Mouse (Mus musculus) small intestine, adult 2 months (tissue): ENCODE measurements around the gene Lcp2. TPM values are rescaled to one million over a fixed set of nuclear protein-coding genes. Genes with fewer than 3 reads are reported as not detected.

ENCODE experiments used
- H3K27ac ChIP-seq: fragments of 200-500 bp; 2 replicates; pipeline ENCODE4 v1.5.1; 2012; ENCODE audit warnings: low read depth, low read length, control low read depth, inconsistent platforms; ENCODE audit not compliant: insufficient read depth
- H3K27me3 ChIP-seq: fragments of 200-500 bp; 2 replicates; pipeline ENCODE4 v1.6.1; 2012; ENCODE audit warnings: mild to moderate bottlenecking, moderate library complexity, low read length, inconsistent platforms; ENCODE audit not compliant: control insufficient read depth, insufficient read depth
- H3K36me3 ChIP-seq: fragments of 200-500 bp; 2 replicates; pipeline ENCODE4 v1.6.1; 2012; ENCODE audit warnings: mild to moderate bottlenecking, low read length, control low read depth, inconsistent platforms; ENCODE audit not compliant: control insufficient read depth, insufficient read depth
- H3K4me1 ChIP-seq: fragments of 200-500 bp; 2 replicates; pipeline ENCODE4 v1.6.1; 2012; ENCODE audit warnings: low read length, inconsistent platforms, mixed read lengths; ENCODE audit not compliant: control insufficient read depth, insufficient read depth, insufficient read length
- H3K4me3 ChIP-seq: fragments of 200-500 bp; 2 replicates; pipeline ENCODE4 v1.5.1; 2012; ENCODE audit warnings: low read depth, mild to moderate bottlenecking, control low read depth, inconsistent platforms, low read length, moderate library complexity
- CTCF ChIP-seq: fragments of 200-500 bp; IDR thresholded peaks from 2 replicates; pipeline ENCODE4 v1.5.1; 2012; ENCODE audit warnings: low read depth, mild to moderate bottlenecking, control low read depth, inconsistent platforms, low read length, moderate library complexity, mixed read lengths; ENCODE audit not compliant: insufficient replicate concordance, insufficient read length; ENCODE audit errors: extremely low read depth
- POLR2A ChIP-seq: fragments of 200-500 bp; IDR thresholded peaks from 2 replicates; pipeline ENCODE4 v1.6.1; 2012; ENCODE audit warnings: low read depth, mild to moderate bottlenecking, control low read depth, inconsistent platforms, low read length, moderate library complexity
- WGBS: fragments of 180-500 bp; shearing (Covaris S2); methylation state at CpG from one replicate; pipeline ENCODE4 v1.1.7; 2018; 5-methylcytosine and 5-hydroxymethylcytosine counted together
- polyA plus RNA-seq: library from polyadenylated mRNA; depleted of rRNA; stranded (reverse); fragments of >200 nt; gene quantifications from 2 replicates; pipeline ENCODE4 v1.2.3, GENCODE M21; 2012

Lcp2 gene
- polyA plus RNA-seq, 1 experiment: 4.0 TPM

DNA sequence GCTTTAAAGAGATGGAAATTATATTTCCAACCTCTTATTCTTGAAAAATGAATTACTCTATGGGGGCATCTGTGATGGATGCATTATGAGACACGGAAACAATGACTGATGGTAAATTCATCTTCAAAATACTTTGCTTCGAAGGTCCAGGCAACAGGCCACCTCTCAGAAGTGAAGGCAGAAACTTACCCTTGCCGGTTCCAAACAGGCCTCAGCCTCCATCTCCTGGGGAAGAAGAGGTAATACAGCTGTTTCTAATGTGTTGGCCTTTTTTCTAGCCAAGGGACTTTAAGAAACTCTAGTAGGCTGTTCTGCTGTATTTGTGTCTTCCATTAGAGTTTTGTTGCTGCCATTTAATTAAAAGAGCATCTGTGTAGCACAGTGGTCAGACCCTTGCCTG lies 40.3 kb downstream of the Lcp2 start:
- 0 out of 2 replicates have a peak, but pooled peaks cover 2% of the 10 kb centered on the region for H3K36me3 ChIP-seq
- TF ChIP-seq CTCF (no peak), POLR2A (no peak)
- H3K4me1 ChIP-seq: no peaks in the 10 kb centered on the region
- no peaks in the 10 kb centered on the region for H3K27me3 ChIP-seq
- WGBS: 71% methylated on average over 3 of the region's 3 CpGs
- H3K4me3 ChIP-seq: no peak overlapping the region
- H3K27ac ChIP-seq: no peak overlapping the region

DNA sequence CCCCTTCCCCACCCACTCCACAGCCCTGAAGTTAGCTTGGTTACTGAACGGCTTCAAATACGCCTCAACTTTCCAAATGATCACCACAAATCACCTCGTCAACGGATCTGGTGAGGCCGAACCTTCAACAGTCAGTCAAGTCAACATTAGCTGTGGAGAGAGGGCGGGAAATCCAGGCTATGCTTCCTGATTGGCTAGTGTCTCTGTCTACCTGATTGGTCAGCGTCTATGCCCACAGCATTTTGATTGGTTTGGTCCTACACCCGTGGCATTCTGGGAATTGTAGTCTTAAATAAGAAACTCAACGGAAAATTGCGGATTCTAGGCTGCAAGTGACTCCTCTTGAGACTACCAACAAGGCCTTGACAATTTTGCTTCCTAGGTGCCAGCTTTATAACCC lies 51.7 kb downstream of the Lcp2 start, which contains the start of gene 4930469K13Rik:
Gene 4930469K13Rik, minus strand, starts transcription at position 133 of the 400 bp plus-strand sequence.
- no peaks in the 10 kb centered on the region for H3K4me1 ChIP-seq
- no peak within 1 kb of the TSS for H3K27ac ChIP-seq
- no peaks in the 10 kb centered on the region for H3K27me3 ChIP-seq
- WGBS: 83% methylated on average over 10 of the region's 10 CpGs
- H3K4me3 ChIP-seq: no peak within 1 kb of the TSS
- H3K36me3 ChIP-seq: no peaks in the 10 kb centered on the region
- TF ChIP-seq POLR2A (no peak), CTCF (no peak)

DNA sequence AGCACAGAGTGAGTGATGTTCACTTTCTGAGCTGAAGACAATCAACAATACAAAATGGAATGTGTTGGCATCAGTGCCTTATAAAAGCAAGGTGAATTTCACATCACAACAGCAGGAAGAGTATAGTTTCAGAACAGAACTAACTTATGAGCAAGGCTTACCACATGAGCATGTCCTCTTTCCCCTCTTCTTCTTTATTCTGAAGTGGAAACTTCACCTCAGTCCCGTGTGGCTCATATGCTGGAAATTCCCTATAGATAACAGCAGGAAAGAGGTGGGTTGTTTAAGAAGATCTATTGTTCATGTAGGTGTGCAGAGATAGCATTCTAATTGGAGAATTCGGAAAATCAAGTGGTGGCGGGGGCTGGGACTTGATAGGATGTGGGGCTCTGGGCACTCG lies 55.1 kb downstream of the Lcp2 start:
- no peak overlapping the region for H3K4me3 ChIP-seq
- 71% methylated on average over 4 of the region's 4 CpGs for WGBS
- no peak overlapping the region for H3K27ac ChIP-seq
- H3K4me1 ChIP-seq: no peaks in the 10 kb centered on the region
- H3K36me3 ChIP-seq: no peaks in the 10 kb centered on the region
- H3K27me3 ChIP-seq: no peaks in the 10 kb centered on the region
- TF ChIP-seq POLR2A: no peak

DNA sequence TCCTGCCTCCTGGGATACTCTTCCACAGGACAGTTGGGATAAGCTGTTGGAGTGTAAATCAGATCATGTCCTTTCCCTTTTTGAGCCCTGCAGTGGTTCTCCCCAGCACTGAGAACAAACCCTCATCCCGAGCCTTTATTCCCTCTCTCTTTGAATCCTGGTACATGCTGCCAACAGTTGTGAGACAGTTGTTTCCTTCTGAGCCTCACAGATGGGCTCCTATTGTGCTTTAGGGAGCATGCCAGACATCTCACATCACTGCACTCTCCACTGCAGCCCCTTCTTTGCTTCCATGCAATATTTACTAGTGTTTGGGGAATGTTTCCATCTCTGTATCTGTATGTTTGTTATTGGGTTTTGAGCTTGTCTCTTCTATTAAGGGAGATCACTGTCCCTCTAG lies 58.2 kb downstream of the Lcp2 start:
- no peaks in the 10 kb centered on the region for H3K36me3 ChIP-seq
- no peaks in the 10 kb centered on the region for H3K27me3 ChIP-seq
- H3K4me1 ChIP-seq: no peaks in the 10 kb centered on the region
- H3K27ac ChIP-seq: no peak overlapping the region
- 62% methylated on average over 1 of the region's 1 CpGs for WGBS
- no peak overlapping the region for H3K4me3 ChIP-seq
- no peak for TF ChIP-seq CTCF
- no peak for TF ChIP-seq POLR2A

DNA sequence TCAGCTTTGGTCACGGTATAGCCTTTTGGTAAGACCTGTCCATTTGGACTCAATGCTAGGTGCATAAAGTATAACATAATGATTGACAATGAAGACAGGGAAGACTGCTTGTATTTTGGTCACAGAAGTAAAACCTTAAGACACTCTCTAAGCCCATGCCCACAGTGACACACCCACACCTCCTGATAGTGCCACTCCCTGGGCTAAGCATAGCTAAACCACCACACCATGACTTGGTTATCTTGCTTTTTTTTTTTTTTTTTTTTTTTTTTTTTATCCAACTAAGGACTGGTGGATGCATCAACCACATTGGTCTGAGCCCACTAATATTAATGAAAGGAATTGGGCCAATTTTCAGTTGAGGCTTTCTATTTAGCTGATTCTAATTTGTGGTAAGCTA lies 62.5 kb downstream of the Lcp2 start:
- 87% methylated on average over 1 of the region's 1 CpGs for WGBS

DNA sequence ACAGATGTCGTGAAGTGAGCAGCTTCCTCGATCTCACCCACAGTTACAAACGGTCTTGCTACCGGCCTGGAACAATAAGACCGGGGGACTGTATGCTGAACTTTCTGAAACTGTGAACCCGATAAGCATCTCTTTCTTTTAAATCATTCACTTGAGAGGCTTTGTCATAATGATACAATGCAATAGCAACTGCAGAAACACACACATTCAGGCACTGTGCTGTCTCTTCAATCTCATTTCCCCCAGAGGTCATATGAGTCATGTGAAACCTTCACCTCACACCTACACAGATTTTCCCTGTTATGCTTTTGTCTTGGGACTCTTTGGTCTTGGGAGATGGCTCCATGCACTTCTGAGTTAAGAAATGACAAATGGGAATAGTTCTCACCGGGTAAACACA lies 65.2 kb downstream of the Lcp2 start:
- no peak for TF ChIP-seq CTCF
- no peak for TF ChIP-seq POLR2A
- H3K36me3 ChIP-seq: no peaks in the 10 kb centered on the region
- WGBS: 82% methylated on average over 7 of the region's 7 CpGs
- no peak overlapping the region for H3K4me3 ChIP-seq
- H3K4me1 ChIP-seq: no peaks in the 10 kb centered on the region
- no peak overlapping the region for H3K27ac ChIP-seq
- H3K27me3 ChIP-seq: no peaks in the 10 kb centered on the region

More for the DNA sequence above, 62.5 kb downstream of the Lcp2 start:
- TF ChIP-seq CTCF (no peak), POLR2A (no peak)
- Histone ChIP-seq H3K4me3 (no peak overlapping the region), H3K36me3 (no peaks in the 10 kb centered on the region), H3K4me1 (no peaks in the 10 kb centered on the region), H3K27ac (no peak overlapping the region), H3K27me3 (no peaks in the 10 kb centered on the region)

DNA sequence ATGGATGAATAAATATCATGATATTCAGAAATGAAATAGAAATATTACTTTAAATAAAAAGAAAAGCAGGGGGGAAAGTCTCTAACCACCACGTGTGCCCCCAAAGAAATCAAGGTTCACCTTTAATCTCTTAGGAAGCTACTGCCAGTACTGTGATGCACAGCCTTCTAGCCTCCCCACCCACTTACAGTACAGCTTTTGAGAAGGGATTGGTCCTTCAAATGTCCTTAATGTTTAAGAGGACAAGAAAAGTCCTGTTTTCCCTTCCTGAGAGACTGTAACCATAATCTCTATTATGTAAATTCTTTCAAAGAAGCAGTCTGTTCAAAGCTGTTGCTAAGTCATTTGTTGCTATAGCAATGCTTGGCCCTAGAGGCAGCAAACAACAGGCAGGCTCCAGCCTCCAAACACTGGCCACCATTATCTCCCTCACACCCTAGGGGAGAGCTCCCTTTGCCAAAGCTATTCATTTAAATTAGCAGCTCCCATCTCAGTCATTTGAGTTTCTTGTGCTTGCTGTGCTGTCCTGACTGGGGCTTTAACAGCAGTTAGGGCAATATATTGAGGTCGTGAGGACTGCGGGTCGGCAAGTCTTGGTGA lies 66.2 kb downstream of the Lcp2 start:
- H3K27ac ChIP-seq: no peak overlapping the region
- no peaks in the 10 kb centered on the region for H3K4me1 ChIP-seq
- TF ChIP-seq POLR2A (no peak), CTCF (no peak)
- H3K4me3 ChIP-seq: no peak overlapping the region
- no peaks in the 10 kb centered on the region for H3K27me3 ChIP-seq
- WGBS: 36% methylated on average over 4 of the region's 4 CpGs
- H3K36me3 ChIP-seq: no peaks in the 10 kb centered on the region

DNA sequence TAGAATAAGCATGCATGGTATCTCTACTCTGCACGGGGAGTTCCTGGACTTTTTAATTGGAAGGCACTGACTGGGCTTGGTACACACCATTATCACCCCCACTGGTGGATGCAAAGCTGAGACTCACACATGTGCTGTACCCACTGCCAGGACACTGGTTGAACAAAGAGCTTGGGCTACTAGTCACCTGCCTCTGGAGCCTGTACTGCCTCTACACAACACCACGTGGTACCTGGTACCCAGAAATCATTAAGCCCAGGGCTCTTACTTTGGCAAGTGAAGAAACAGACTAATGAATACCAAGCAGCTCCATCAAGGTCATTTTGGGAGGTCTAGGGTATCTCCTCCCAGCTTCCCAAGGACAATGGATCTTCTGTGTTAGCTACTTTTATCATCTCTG lies 67.0 kb downstream of the Lcp2 start:
- WGBS: 70% methylated on average over 2 of the region's 2 CpGs
- no peaks in the 10 kb centered on the region for H3K27me3 ChIP-seq
- no peak for TF ChIP-seq POLR2A
- TF ChIP-seq CTCF: no peak

More for the DNA sequence above, 67.0 kb downstream of the Lcp2 start:
- no peak overlapping the region for H3K27ac ChIP-seq
- no peaks in the 10 kb centered on the region for H3K4me1 ChIP-seq
- H3K4me3 ChIP-seq: no peak overlapping the region
- no peaks in the 10 kb centered on the region for H3K36me3 ChIP-seq
